Mouse (Mus musculus) urinary bladder, postnatal 4 days (tissue): Measurements from ENCODE around the gene Atp5l.

ENCODE experiments used
- DNase-seq, 2 experiments: peaks; one replicate each; pipeline ENCODE4 v3.0.0; 2021 to 2022; ENCODE audit warnings: low spot score in 2 of 2

Atp5l gene

DNA sequence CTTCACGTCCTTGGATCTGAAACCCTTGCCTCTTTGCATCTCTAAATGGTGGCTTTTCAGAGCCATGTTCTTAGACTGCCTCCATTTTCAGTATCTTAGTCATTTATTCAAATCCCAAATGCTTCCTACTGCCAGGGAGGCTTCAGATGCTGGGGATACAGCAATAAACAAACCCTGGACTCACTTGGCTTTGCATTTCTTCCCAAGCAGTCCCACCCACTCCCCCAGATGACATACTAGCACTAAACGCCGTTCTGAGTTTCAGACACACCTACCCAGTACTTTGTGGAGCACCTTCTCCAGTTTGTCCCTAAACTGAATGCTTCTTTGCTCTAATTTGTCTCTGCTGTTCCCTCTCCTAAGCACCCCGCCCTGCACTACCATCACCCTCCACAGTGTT lies 23.5 kb downstream of the Atp5l start:
- no peak for DNase-seq

- no peak for DNase-seq
Observed at GRCm38 (mm10) chr9:44892664-44893063, 27.9 kb downstream of the Atp5l start.

DNA sequence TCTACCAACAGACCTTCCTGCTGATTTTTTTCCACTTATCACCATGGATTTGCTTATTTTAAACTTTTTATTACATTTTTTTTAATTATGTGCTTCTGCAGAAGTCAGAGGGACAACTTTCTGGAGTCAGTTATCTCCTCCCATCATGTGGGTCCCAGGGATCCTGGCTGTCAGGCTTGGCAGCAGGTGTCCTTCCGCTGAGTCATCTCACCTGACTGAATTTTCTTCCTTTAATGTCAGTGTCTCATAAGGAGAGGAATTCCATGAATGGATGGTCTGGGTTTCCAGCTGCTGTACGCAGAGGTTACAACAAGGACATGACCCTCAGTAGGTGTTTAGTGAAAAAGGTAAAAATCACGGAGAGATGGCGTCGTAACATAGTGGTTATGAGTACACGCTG lies 29.3 kb downstream of the Atp5l start:
- DNase-seq, result no peak

GRCm38 (mm10) chr9:44890122-44890521 lies 30.4 kb downstream of the Atp5l start:
- DNase-seq, result no peak

DNA sequence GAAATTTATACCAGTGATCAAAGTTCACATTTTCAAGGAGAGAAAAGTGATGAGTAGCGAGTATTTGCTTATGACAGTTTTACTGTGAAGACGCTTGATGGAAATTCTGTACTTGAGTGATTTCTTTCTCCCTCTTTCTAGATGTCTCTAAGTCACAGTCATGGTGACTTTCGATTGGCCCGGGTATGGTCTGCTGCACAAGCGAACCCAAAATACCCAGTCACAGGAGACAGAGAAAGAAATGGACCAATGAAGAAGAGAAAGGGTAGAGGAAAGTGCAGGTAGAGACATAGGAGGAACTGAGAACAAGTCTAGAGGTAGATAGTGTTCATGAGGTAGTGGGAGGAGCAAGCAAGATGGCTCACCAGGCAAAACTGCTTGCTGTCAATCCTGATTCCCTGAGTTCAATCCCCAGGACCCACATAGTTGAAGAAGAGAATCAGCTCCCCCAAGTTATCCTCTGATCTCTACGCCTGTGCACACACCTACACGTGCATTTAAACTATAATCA lies 32.4 kb downstream of the Atp5l start:
- no peak for DNase-seq

DNA sequence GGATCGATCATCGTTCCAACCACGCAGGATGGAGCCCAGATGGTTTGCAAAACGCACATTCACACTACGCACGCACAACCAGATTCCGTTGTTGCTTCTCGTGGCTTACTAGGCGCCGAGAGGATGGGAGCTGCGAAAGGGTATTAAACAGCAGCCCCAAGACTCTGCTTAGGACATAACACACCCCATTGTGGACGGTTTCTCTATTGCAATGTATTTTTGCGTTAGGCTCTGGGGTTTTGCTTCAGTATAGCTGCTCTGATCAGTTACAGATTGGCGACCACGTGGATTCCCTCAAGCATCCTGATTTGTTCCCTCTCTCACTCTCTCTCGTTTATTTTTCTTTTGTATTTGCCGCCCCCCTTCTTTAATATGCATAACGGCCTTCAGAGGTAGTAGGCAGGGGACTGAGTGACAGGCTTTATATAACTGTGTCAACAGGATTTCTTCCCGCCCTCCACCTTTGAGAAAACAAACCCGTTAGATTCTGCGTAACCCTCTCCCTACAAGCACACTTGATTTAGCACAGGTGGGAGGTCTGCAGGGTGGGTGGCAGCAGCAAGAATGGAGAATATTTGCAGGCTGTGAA lies 37.5 kb downstream of the Atp5l start:
- DNase-seq, result no peak

- DNase-seq, result peak; percentile 34 to 63
Observed at GRCm38 (mm10) chr9:44882436-44882980, 38.0 kb downstream of the Atp5l start.

GRCm38 (mm10) chr9:44881941-44882435 lies 38.6 kb downstream of the Atp5l start:
- peak; percentile 64 to 67 for DNase-seq

DNA sequence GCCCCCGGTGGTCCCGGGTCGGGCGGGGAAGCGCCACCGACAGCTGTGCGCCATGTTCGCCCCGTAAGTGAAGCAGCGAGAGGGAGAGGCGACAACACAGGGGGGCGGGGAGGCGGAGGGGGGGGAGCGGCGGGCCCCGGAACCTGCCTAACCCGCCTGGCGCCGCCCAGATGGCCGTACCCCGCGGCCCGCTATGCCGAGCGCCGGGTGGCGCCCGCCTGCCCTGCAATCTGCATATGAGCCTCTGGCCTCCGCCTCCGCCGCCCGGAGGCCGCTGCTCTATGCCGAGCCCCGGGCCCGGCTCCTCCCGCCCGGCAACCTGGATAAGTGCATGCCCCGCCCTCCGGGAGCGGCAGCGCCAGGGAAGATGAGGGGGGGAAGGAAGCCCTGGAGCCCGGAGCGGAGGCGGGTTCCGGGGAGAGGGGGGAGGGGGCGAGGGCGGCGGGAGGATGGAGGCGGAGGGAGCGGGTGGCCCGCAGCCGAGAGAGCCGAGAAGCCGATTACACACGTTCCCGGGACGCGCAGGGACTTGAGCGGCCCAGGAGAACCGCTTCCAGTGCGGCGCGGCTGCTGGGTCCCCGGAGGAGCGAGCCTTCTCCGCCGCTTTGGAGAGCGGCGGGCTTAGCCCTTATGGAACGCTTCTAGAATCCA lies 39.2 kb downstream of the Atp5l start, which contains the start of gene Kmt2a:
Kmt2a (minus strand) TSS at position 76 of the 651 bp plus-strand sequence.
- peak; percentile 99 for DNase-seq

DNA sequence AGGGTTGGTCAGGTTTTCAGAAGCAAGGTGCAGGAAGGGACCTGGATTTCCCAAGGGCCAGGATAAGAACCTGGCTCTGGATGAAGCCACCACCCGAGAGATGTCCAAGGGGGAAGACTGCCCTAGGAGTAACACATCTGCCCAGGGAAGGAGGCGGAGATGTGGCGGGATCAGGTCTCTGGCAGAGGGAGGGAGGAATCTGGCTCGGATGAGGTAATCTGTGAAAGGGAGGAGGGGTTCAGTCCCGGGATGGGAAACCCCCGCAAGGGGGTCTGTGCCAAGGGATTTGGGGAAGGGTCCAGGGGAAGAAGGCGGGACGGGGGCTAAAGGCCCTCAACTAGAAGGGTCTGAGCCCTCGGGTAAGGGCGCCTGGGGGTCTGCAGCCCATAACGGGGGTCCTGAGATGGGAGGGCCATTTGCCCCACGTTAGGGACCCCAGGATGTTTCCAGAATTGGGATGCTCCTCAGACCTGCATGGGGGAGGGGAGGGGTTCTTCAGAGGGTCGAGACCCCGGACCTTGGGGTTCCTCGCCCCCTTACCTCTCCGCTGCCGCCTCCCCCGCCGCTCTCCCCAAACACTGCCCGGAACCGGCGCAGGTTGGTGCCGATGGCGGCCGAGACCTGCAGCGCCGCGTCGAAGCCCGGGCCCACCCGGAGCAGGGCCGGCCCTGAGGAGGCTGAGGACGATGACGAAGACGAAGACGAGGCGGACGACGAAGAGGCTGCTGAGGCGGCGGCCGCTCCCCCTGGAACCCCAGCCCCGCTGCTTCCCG lies 40.0 kb downstream of the Atp5l start:
- peak in 1 of 2 experiments; percentile 61 for DNase-seq

DNA sequence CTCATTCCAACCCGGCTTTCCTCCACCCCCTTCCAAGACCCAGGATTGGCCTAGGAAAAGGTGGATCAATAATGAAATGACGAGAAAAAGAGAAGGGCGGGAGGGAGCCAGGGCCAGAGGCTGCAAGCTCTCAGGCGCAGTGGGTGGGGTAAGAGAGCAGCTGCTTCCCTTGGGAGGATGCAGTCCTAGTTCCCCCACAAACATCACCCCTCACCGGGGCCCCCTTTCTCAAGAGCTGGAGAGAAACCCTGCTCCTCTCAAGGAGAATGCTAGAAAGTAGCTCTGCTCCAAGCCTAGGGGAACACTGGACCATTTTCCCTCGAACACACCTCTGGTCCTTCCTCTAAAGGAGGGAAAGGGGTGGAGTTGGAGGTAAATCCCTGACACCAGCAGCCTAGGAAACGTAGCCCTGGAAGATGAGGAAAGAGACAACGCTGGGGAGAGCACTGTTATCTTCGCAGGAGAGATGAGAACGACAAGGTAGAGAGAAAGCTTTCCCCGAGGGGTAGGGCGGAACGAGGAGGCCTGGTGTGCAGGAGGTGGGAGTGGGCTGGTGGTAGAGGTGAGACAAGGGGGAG lies 40.8 kb downstream of the Atp5l start:
- DNase-seq, result no peak

DNA sequence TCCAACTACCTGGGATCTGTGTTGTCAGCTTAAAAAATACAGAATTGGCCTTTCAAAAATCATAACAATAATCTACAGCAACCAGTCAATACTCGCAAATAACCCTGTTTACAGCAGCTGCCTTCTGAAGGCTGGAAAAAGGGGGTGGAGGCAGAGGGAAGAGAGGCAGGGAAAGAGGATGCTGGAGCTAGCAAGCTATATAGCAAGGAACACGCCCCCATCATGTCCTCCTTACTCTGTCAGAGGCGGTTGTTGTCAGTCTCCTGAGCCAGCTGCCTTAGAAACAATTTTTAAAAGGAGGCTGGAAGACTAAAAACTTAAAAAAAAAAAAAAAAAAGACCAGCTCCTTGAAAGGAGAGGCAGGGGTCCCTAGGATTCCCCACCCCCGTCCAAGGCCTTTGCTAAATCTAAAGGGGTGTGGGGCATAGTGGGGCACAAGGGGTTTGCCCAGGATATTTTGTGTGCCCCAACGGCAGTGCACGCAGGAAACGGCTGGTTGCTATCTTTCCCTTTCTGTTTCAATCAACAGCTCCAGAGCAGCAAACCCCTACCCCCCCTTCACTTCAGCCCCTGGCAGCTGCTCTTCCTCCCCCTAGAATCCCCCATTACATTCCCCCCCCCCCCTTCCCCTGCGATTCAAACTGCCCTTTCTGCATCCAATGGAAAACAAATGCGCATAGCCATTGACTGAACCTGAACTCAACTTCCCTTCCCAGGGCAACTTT lies 41.6 kb downstream of the Atp5l start:
- DNase-seq, result no peak

- DNase-seq, result no peak
Observed at GRCm38 (mm10) chr9:44877686-44878085, 42.9 kb downstream of the Atp5l start.

DNA sequence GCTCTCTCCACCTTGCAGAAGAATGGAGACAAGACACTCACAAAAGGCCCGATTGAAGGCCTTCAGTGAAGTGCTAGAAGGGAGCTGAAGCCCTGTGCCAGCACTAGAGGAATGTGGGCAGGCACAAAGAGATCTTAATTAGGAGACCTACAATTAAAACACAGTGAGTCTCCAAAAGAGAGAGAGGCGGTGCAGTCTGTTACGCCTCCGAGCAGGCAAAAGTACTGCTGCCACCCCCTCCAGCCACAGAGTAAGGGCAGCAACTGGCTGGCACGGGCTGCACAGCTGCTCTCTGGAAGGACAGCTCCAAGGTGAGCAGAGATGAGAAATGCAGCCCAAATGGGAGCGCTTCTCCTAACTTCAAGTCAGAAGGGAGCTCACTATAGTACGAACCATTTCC lies 45.1 kb downstream of the Atp5l start:
- DNase-seq, result no peak

DNA sequence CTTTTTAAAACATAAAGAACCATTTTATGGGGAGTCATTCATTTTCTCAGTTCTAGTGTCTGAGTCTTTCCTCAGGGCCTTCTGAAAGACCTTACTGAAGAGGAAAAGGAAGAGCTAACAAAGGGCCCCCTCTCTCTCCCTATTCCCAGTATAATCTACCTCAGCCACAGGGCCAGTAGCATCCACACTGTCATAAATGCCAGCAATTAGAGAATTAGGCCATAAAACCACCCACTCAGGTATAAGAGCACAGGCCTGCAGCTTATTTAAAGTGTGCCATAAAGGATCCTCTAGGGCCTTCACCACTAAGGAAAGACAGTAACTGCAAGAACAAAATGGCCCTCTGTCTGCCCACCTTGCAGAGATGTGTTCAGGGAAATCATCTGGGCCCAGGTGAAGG lies 46.3 kb downstream of the Atp5l start:
- no peak for DNase-seq

GRCm38 (mm10) chr9:44873665-44874064 lies 46.9 kb downstream of the Atp5l start:
- DNase-seq, result no peak

- no peak for DNase-seq
Observed at GRCm38 (mm10) chr9:44868336-44869094, 52.0 kb downstream of the Atp5l start.

GRCm38 (mm10) chr9:44867664-44868063 lies 52.9 kb downstream of the Atp5l start:
- no peak for DNase-seq

GRCm38 (mm10) chr9:44866501-44867240 lies 53.9 kb downstream of the Atp5l start:
- no peak for DNase-seq
